Mouse (Mus musculus) thymus, adult 2 months (tissue): ENCODE measurements at regions not wholly inside any gene's neighbourhood (a gene's known extent, or its start where the extent isn't known, plus 50 kb on each side); places are given as distances from the start of the nearest gene placed in this dataset.
"Not testable (repeated sequence)": the region's sequence is repeated elsewhere in the genome, so short reads cannot be mapped to it uniquely, and the experiment has no call there.

ENCODE experiments used
- DNase-seq: peaks from one replicate; pipeline ENCODE4 v3.0.0; 2021
- H3K27ac ChIP-seq: fragments of 200-500 bp; 2 replicates; pipeline ENCODE4 v1.5.1; 2012; ENCODE audit warnings: low read length, control low read depth; ENCODE audit not compliant: control insufficient read depth, insufficient read depth
- H3K27me3 ChIP-seq: fragments of 200-500 bp; 2 replicates; pipeline ENCODE4 v1.6.1; 2012; ENCODE audit warnings: mild to moderate bottlenecking, low read length, moderate library complexity, mixed read lengths; ENCODE audit not compliant: control insufficient read depth, insufficient read depth
- H3K36me3 ChIP-seq: fragments of 200-500 bp; 2 replicates; pipeline ENCODE4 v1.6.1; 2012; ENCODE audit warnings: mild to moderate bottlenecking, low read length, moderate library complexity; ENCODE audit not compliant: control insufficient read depth, insufficient read depth
- H3K4me1 ChIP-seq: fragments of 200-500 bp; replicated peaks from 2 replicates; pipeline ENCODE4 v1.6.1; 2012; ENCODE audit warnings: low read length; ENCODE audit not compliant: control insufficient read depth, insufficient read depth
- H3K4me3 ChIP-seq: fragments of 200-500 bp; 2 replicates; pipeline ENCODE4 v1.5.1; 2012; ENCODE audit warnings: mild to moderate bottlenecking, low read length, control low read depth, moderate library complexity; ENCODE audit not compliant: control insufficient read depth, insufficient read depth
- WGBS: fragments of 180-500 bp; shearing (Covaris S2); methylation state at CpG from one replicate; pipeline ENCODE4 v1.1.7; 2018; 5-methylcytosine and 5-hydroxymethylcytosine counted together

DNA sequence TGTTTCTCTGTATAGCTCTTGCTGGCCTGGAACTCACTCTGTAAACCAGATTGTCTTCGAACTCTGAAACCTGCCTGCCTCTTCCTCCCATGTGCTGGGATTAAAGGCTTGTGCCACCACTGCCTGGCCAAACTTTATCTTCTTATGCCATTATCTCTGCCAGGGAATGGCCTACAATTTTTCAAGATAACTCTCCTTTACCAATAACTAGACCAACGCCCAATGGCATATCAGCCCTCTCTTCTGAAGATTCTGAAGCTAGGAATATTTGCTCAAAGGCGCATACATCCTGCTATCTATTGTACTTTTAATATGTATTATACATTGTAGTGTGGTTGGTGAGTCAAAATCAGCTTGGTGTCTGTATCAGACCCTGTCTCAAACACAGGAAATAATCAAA, 235.4 kb upstream of the Cts3 start:
- not testable (repeated sequence) for H3K36me3 ChIP-seq, H3K27ac ChIP-seq, H3K27me3 ChIP-seq, H3K4me1 ChIP-seq, H3K4me3 ChIP-seq, DNase-seq
- 93% methylated on average over 3 of the region's 3 CpGs for whole genome bisulfite sequencing

GRCm38 (mm10) chr13:61804168-61804874, 234.4 kb upstream of the Cts3 start:
- H3K27ac ChIP-seq, H3K4me1 ChIP-seq, H3K36me3 ChIP-seq, H3K27me3 ChIP-seq: not testable (repeated sequence)
- 2% methylated on average over 19 of the region's 19 CpGs for WGBS
- DNase-seq: peak; percentile 37
- peak overlapping the region; percentile 100 for H3K4me3 ChIP-seq

- H3K4me1 ChIP-seq, H3K27me3 ChIP-seq, DNase-seq, H3K36me3 ChIP-seq, H3K27ac ChIP-seq: not testable (repeated sequence)
- H3K4me3 ChIP-seq: peak overlapping the region; percentile 100
- 33% methylated on average over 5 of the region's 5 CpGs for WGBS
Observed at GRCm38 (mm10) chr13:61803763-61804162, 233.8 kb upstream of the Cts3 start.

DNA sequence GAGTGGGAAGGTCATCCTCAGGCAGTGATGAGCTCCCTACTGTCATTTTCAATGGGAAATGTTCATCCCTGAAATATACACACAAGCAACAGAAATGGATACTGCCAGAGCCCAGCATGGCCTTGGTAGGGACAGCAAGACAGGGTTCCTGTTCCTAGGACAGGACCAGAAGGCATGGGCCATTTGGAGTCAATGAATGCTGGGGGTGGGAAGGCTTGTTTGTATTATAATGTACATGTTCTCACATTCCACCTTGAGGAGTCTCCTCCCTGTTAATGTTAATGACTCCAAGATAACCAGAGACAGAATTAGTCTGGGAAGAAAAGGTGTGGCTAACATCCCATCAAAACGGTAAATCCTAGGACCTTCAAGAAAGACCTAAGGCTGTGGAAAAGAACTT, 193.5 kb upstream of the Cts3 start:
- 89% methylated on average over 1 of the region's 1 CpGs for WGBS
- not testable (repeated sequence) for H3K4me3 ChIP-seq, H3K4me1 ChIP-seq, H3K27ac ChIP-seq, H3K36me3 ChIP-seq, DNase-seq, H3K27me3 ChIP-seq
